Comparison of ENCODE assay signal across 9 mouse cellular contexts in the genomic region with DNA sequence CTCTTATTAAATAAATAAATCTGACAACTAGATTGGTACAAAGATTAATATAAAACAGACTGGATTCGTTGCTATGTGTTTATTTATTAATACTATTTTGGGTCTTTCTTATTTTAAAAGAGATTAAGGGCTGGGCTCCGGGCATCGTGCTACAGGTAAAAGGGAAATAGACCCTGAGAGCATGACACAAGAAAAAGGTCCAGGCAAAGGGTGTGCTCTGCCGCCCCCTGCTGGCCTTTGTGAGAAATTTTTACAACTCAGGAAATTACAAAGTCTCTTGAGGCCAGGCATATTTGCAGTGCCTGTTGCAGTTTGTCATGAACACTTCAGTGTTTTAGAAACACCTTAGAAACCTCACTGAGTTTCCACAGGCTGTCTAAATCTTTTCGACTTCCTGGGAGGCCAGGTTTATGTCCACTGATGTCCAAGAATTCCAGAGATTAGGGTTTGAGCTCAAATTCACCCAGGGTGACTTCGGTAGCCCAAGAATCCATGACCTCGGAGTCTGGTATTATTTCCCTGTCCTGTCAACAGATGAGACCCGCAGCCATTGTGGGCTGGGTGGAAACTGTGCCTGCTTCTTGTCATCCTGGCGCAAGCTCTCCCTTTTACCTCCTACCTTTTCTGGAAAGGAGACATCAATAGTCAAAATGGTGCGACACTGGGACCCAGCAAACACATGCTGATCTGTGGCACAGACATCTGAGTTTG. TPM values are rescaled to one million over a fixed set of nuclear protein-coding genes. Genes with fewer than 3 reads are reported as not detected.
DNase-seq lines count a peak whose midpoint lies in the region; ATAC-seq lines count a peak whose summit lies in the region.
"Had no signal": no experiment of that assay in that cellular context is flagged by ENCODE, and none has a peak within 500 bp of the region (broad histone marks: within the 10 kb centered on the region; RNA-seq: fewer than 3 reads in every experiment).

No protein-coding gene starts in this region.

- H3K9ac ChIP-seq in intestine, embryonic 16.5 days (ENCODE audit: low read depth, low read length) = no peak overlapping the region
- H3K9ac ChIP-seq in midbrain, embryonic 13.5 days (replicated peaks) = no peak overlapping the region
- H3K9ac ChIP-seq: stomach, embryonic 15.5 days had no signal

- H3K27me3 ChIP-seq in intestine, embryonic 16.5 days (replicated peaks; ENCODE audit: control insufficient read depth, insufficient read depth, low read length) = no peaks in the 10 kb centered on the region
- H3K27me3 ChIP-seq in midbrain, embryonic 13.5 days = no peaks in the 10 kb centered on the region
- H3K27me3 ChIP-seq: stomach, embryonic 15.5 days had no signal

- H3K27ac ChIP-seq in intestine, embryonic 16.5 days (ENCODE audit: low read length) = no peak overlapping the region
- H3K27ac ChIP-seq in midbrain, embryonic 13.5 days = no peak overlapping the region
- H3K27ac ChIP-seq: stomach, embryonic 15.5 days had no signal

- H3K9me3 ChIP-seq in intestine, embryonic 16.5 days (ENCODE audit: control insufficient read depth, low read length) = no peaks in the 10 kb centered on the region
- H3K9me3 ChIP-seq in midbrain, embryonic 13.5 days = no peaks in the 10 kb centered on the region
- H3K9me3 ChIP-seq: stomach, embryonic 15.5 days had no signal

- 34% methylated on average over 10 of the region's 10 CpGs for WGBS in intestine, embryonic 16.5 days
- 45% methylated on average over 10 of the region's 10 CpGs for WGBS in midbrain, embryonic 13.5 days

- H3K4me1 ChIP-seq in intestine, embryonic 16.5 days (ENCODE audit: control insufficient read depth, insufficient read depth, low read length) = 0 out of 2 replicates have a peak, but pooled peaks cover 3% of the 10 kb centered on the region
- no peaks in the 10 kb centered on the region for H3K4me1 ChIP-seq in midbrain, embryonic 13.5 days (replicated peaks)
- H3K4me1 ChIP-seq: stomach, embryonic 15.5 days had no signal

- no peak overlapping the region for H3K4me2 ChIP-seq in intestine, embryonic 16.5 days (ENCODE audit: low read depth, low read length)
- no peak overlapping the region for H3K4me2 ChIP-seq in midbrain, embryonic 13.5 days (replicated peaks)
- H3K4me2 ChIP-seq: stomach, embryonic 15.5 days had no signal

- no peak overlapping the region for H3K4me3 ChIP-seq in intestine, embryonic 16.5 days (ENCODE audit: low read length)
- H3K4me3 ChIP-seq in midbrain, embryonic 13.5 days (replicated peaks) = no peak overlapping the region
- H3K4me3 ChIP-seq: stomach, embryonic 15.5 days had no signal

- peak; percentile 66 to 67 for DNase-seq in cerebellum, postnatal 10 days
- DNase-seq in cerebellum, adult 9-10 months = no peak
- DNase-seq in ovary, postnatal 36 days (ENCODE audit: low spot score) = peak; percentile 39
- no peak for DNase-seq in ovary, postnatal 10 days (ENCODE audit: low spot score)
- DNase-seq in cerebellum, postnatal 25 days = peak; percentile 36 to 63
- peak; percentile 62 to 67 for DNase-seq in thymus, postnatal 36 days

- no peaks in the 10 kb centered on the region for H3K36me3 ChIP-seq in intestine, embryonic 16.5 days (ENCODE audit: control insufficient read depth, insufficient read depth, low read length)
- H3K36me3 ChIP-seq in midbrain, embryonic 13.5 days = no peaks in the 10 kb centered on the region
- H3K36me3 ChIP-seq: stomach, embryonic 15.5 days had no signal

- ATAC-seq in intestine, embryonic 16.5 days = peak; percentile 41; the same call in 1 of the 2 replicates
- ATAC-seq in midbrain, embryonic 13.5 days = peak; percentile 50; the same call in 1 of the 2 replicates

RNA-seq across cellular contexts. Expression of a gene that starts 24.0 kb away (rescaled TPM):
- polyA plus RNA-seq in intestine, embryonic 16.5 days (2015; fragmentation: Nextera tagmentation; extraction: Ambion mirVana) = 55.5 and 62.2 TPM in 2 replicates
- polyA plus RNA-seq in midbrain, embryonic 13.5 days (2015; fragmentation: Nextera tagmentation; extraction: Ambion mirVana) = 103 and 104 TPM in 2 replicates

RNA-seq across cellular contexts. Expression of a gene that starts 49.9 kb away (rescaled TPM):
- polyA plus RNA-seq in intestine, embryonic 16.5 days (2015; fragmentation: Nextera tagmentation; extraction: Ambion mirVana) = 0.16 and 0.20 TPM in 2 replicates
- not detected in 2 replicates for polyA plus RNA-seq in midbrain, embryonic 13.5 days (2015; fragmentation: Nextera tagmentation; extraction: Ambion mirVana)
- polyA plus RNA-seq: stomach, embryonic 15.5 days had no signal

Comparison
In these comparisons a context has a peak if more than half of its experiments do, and no peak if none do; other contexts are left out.
1. DNase-seq: peak in cerebellum, postnatal 10 days (2 of 2), ovary, postnatal 36 days (single experiment), cerebellum, postnatal 25 days (2 of 2) and thymus, postnatal 36 days (2 of 2); none in cerebellum, adult 9-10 months (single experiment) and ovary, postnatal 10 days (single experiment).